Mouse (Mus musculus) heart, postnatal 0 days (tissue): Measurements from ENCODE around the gene Dock7.

Source experiments
- CTCF ChIP-seq: IDR thresholded peaks from 2 replicates; pipeline ENCODE4 v1.5.1; 2016; ENCODE audit warnings: antibody characterized with exemption, control low read depth, low read depth
- EP300 ChIP-seq: IDR thresholded peaks from 2 replicates; pipeline ENCODE4 v1.6.1; 2016; ENCODE audit warnings: antibody characterized with exemption, low read depth

GRCm38 (mm10) chr4:99078005-99078404 lies 42.7 kb downstream of the Dock7 start:
- TF ChIP-seq CTCF (no peak), EP300 (no peak)
